Mouse (Mus musculus) stomach, embryonic 14.5 days (tissue): ENCODE results near the gene Disc1. TPM values are rescaled to one million over a fixed set of nuclear protein-coding genes. Genes with fewer than 3 reads are reported as not detected.

Source experiments
- ATAC-seq: fragments of 200-750 bp; cut with Nextera tagmentation; 2 replicates; pipeline ENCODE4 v1.8.0; 2017; ENCODE audit warnings: low read depth, moderate TSS enrichment; ENCODE audit not compliant: insufficient number of reproducible peaks, insufficient read depth, low FRiP score
- H3K27ac ChIP-seq: fragments of 300-500 bp; sonication (generic); 2 replicates; pipeline ENCODE4 v1.5.1; 2014; ENCODE audit warnings: mild to moderate bottlenecking, low read length, moderate library complexity, mixed read lengths
- H3K27me3 ChIP-seq: fragments of 300-500 bp; sonication (generic); 2 replicates; pipeline ENCODE4 v1.6.1; 2014; ENCODE audit warnings: low read length, control low read depth, mixed read lengths; ENCODE audit not compliant: control insufficient read depth, insufficient read depth
- H3K36me3 ChIP-seq: fragments of 300-500 bp; sonication (generic); 2 replicates; pipeline ENCODE4 v1.6.1; 2014; ENCODE audit warnings: mild to moderate bottlenecking, control low read depth, low read length, moderate library complexity, mixed read lengths; ENCODE audit not compliant: control insufficient read depth, insufficient read depth
- H3K4me1 ChIP-seq: fragments of 300-500 bp; sonication (generic); 2 replicates; pipeline ENCODE4 v1.6.1; 2014; ENCODE audit warnings: low read length, control low read depth, mixed read lengths; ENCODE audit not compliant: control insufficient read depth, insufficient read depth
- H3K4me2 ChIP-seq: fragments of 300-500 bp; sonication (generic); replicated peaks from 2 replicates; pipeline ENCODE4 v1.6.1; 2014; ENCODE audit warnings: low read depth, low read length, control low read depth
- H3K4me3 ChIP-seq: fragments of 300-500 bp; sonication (generic); 2 replicates; pipeline ENCODE4 v1.5.1; 2014; ENCODE audit warnings: low read depth, low read length, control low read depth
- H3K9ac ChIP-seq: fragments of 300-500 bp; sonication (generic); replicated peaks from 2 replicates; pipeline ENCODE4 v1.6.1; 2014; ENCODE audit warnings: low read depth, mild to moderate bottlenecking, control low read depth, low read length, moderate library complexity, mixed read lengths
- H3K9me3 ChIP-seq: fragments of 300-500 bp; sonication (generic); 2 replicates; pipeline ENCODE4 v1.6.1; 2016; ENCODE audit warnings: low read depth, low read length, control low read depth; ENCODE audit not compliant: control insufficient read depth
- WGBS: fragments of 180-500 bp; shearing (Covaris S2); extraction: QIAGEN DNeasy Blood & Tissue Kit; methylation state at CpG from one replicate; pipeline ENCODE4 v1.1.7; 2014; 5-methylcytosine and 5-hydroxymethylcytosine counted together
- polyA plus RNA-seq: library from polyadenylated mRNA; unstranded; fragments of >200 nt; fragmentation: Nextera tagmentation; extraction: Ambion mirVana; gene quantifications from 2 replicates; pipeline ENCODE4 v1.2.1, GENCODE M21; 2014

Gene Disc1
- polyA plus RNA-seq, 1 experiment from 2014 or later: 3.0 TPM

GRCm38 (mm10) chr8:125218669-125219068 is 164.7 kb downstream of the Disc1 start:
- Histone ChIP-seq H3K9me3 (no peaks in the 10 kb centered on the region), H3K4me2 (no peak overlapping the region), H3K9ac (no peak overlapping the region), H3K36me3 (no peaks in the 10 kb centered on the region), H3K4me1 (peaks cover 17% of the 10 kb centered on the region), H3K27ac (no peak overlapping the region), H3K4me3 (no peak overlapping the region), H3K27me3 (no peaks in the 10 kb centered on the region)
- WGBS: 57% methylated on average over 4 of the region's 4 CpGs
- no peak for ATAC-seq

- Histone ChIP-seq H3K36me3 (no peaks in the 10 kb centered on the region), H3K4me3 (no peak overlapping the region), H3K4me1 (peaks cover 26% of the 10 kb centered on the region), H3K9me3 (no peaks in the 10 kb centered on the region), H3K9ac (no peak overlapping the region), H3K27me3 (no peaks in the 10 kb centered on the region), H3K27ac (no peak overlapping the region), H3K4me2 (no peak overlapping the region)
- no peak for ATAC-seq
- 72% methylated on average over 5 of the region's 5 CpGs for WGBS
Observed at GRCm38 (mm10) chr8:125220608-125221007, 166.6 kb downstream of the Disc1 start.

- Histone ChIP-seq H3K9me3 (no peaks in the 10 kb centered on the region), H3K36me3 (no peaks in the 10 kb centered on the region), H3K27ac (no peak overlapping the region), H3K4me2 (no peak overlapping the region), H3K27me3 (no peaks in the 10 kb centered on the region), H3K9ac (no peak overlapping the region), H3K4me1 (peaks cover 26% of the 10 kb centered on the region), H3K4me3 (no peak overlapping the region)
- 74% methylated on average over 4 of the region's 4 CpGs for WGBS
- no peak for ATAC-seq
Observed at GRCm38 (mm10) chr8:125221062-125221461, 167.1 kb downstream of the Disc1 start.

GRCm38 (mm10) chr8:125223031-125223753 is 169.2 kb downstream of the Disc1 start:
- H3K27ac ChIP-seq: peak overlapping the region; percentile 33; the same call in 1 of the 2 replicates
- no peak overlapping the region for H3K4me2 ChIP-seq
- ATAC-seq: 0 out of 2 replicates have a peak, but pooled peaks have one; percentile 19
- WGBS: 60% methylated on average over 10 of the region's 10 CpGs
- H3K4me1 ChIP-seq: peaks cover 36% of the 10 kb centered on the region
- no peak overlapping the region for H3K9ac ChIP-seq
- no peaks in the 10 kb centered on the region for H3K9me3 ChIP-seq
- no peak overlapping the region for H3K4me3 ChIP-seq
- no peaks in the 10 kb centered on the region for H3K27me3 ChIP-seq
- H3K36me3 ChIP-seq: no peaks in the 10 kb centered on the region

GRCm38 (mm10) chr8:125224271-125224699 is 170.3 kb downstream of the Disc1 start:
- WGBS: 51% methylated on average over 6 of the region's 6 CpGs
- no peaks in the 10 kb centered on the region for H3K27me3 ChIP-seq
- H3K9me3 ChIP-seq: no peaks in the 10 kb centered on the region
- no peak overlapping the region for H3K9ac ChIP-seq
- H3K27ac ChIP-seq: no peak overlapping the region
- H3K4me3 ChIP-seq: no peak overlapping the region
- no peaks in the 10 kb centered on the region for H3K36me3 ChIP-seq
- H3K4me1 ChIP-seq: peaks cover 35% of the 10 kb centered on the region
- no peak overlapping the region for H3K4me2 ChIP-seq
- ATAC-seq: no peak

- Histone ChIP-seq H3K27ac (no peak overlapping the region), H3K9ac (no peak overlapping the region), H3K9me3 (no peaks in the 10 kb centered on the region), H3K4me3 (no peak overlapping the region), H3K4me1 (peaks cover 35% of the 10 kb centered on the region), H3K36me3 (no peaks in the 10 kb centered on the region), H3K4me2 (no peak overlapping the region), H3K27me3 (no peaks in the 10 kb centered on the region)
- WGBS: 88% methylated on average over 9 of the region's 9 CpGs
- ATAC-seq: no peak
Observed at GRCm38 (mm10) chr8:125225266-125225665, 171.3 kb downstream of the Disc1 start.

- no peak overlapping the region for H3K9ac ChIP-seq
- peak; percentile 24; the same call in 1 of the 2 replicates for ATAC-seq
- H3K36me3 ChIP-seq: no peaks in the 10 kb centered on the region
- WGBS: 44% methylated on average over 14 of the region's 14 CpGs
- H3K4me2 ChIP-seq: no peak overlapping the region
- no peaks in the 10 kb centered on the region for H3K27me3 ChIP-seq
- H3K4me1 ChIP-seq: peaks cover 35% of the 10 kb centered on the region
- H3K9me3 ChIP-seq: no peaks in the 10 kb centered on the region
- no peak overlapping the region for H3K4me3 ChIP-seq
- peak overlapping the region; percentile 33; the same call in 1 of the 2 replicates for H3K27ac ChIP-seq
Observed at GRCm38 (mm10) chr8:125226989-125227624, 173.1 kb downstream of the Disc1 start.

GRCm38 (mm10) chr8:125230526-125231131 is 176.6 kb downstream of the Disc1 start:
- WGBS: 77% methylated on average over 5 of the region's 5 CpGs
- no peak for ATAC-seq
- H3K9me3 ChIP-seq: no peaks in the 10 kb centered on the region
- no peak overlapping the region for H3K9ac ChIP-seq
- H3K4me3 ChIP-seq: no peak overlapping the region
- H3K27ac ChIP-seq: no peak overlapping the region
- peaks cover 15% of the 10 kb centered on the region for H3K4me1 ChIP-seq
- H3K4me2 ChIP-seq: no peak overlapping the region
- H3K27me3 ChIP-seq: no peaks in the 10 kb centered on the region
- H3K36me3 ChIP-seq: no peaks in the 10 kb centered on the region
